Mouse (Mus musculus): ENCODE measurements around the gene Med1.

Med1 gene

GRCm38 (mm10) chr11:98149304-98149750 is 43.8 kb downstream of the Med1 start:
- peak; percentile 85 for ATAC-seq (ENCODE audit: low TSS enrichment)

GRCm38 (mm10) chr11:98148551-98149301 is 44.4 kb downstream of the Med1 start:
- ATAC-seq (ENCODE audit: low TSS enrichment): peak; percentile 35

- no peak for ATAC-seq (ENCODE audit: low TSS enrichment)
Measured at GRCm38 (mm10) chr11:98145856-98146255, 47.2 kb downstream of the Med1 start.

- no peak for ATAC-seq (ENCODE audit: low TSS enrichment)
Measured at GRCm38 (mm10) chr11:98142545-98142944, 50.5 kb downstream of the Med1 start.

- no peak for ATAC-seq (ENCODE audit: low TSS enrichment)
Measured at GRCm38 (mm10) chr11:98138894-98139293, 54.2 kb downstream of the Med1 start.

GRCm38 (mm10) chr11:98137836-98138235 is 55.3 kb downstream of the Med1 start:
- no peak for ATAC-seq (ENCODE audit: low TSS enrichment)

- no peak for ATAC-seq (ENCODE audit: low TSS enrichment)
Measured at GRCm38 (mm10) chr11:98134951-98135350, 58.1 kb downstream of the Med1 start.

GRCm38 (mm10) chr11:98123424-98123823 is 69.7 kb downstream of the Med1 start:
- ATAC-seq (ENCODE audit: low TSS enrichment): no peak

GRCm38 (mm10) chr11:98114363-98114762 is 78.7 kb downstream of the Med1 start:
- ATAC-seq (ENCODE audit: low TSS enrichment): peak; percentile 44; the same call in 1 of the 2 replicates

GRCm38 (mm10) chr11:98113504-98113903 is 79.6 kb downstream of the Med1 start:
- ATAC-seq (ENCODE audit: low TSS enrichment): no peak

GRCm38 (mm10) chr11:98109706-98110105 is 83.4 kb downstream of the Med1 start:
- no peak for ATAC-seq (ENCODE audit: low TSS enrichment)
